Mouse (Mus musculus) midbrain, postnatal 0 days (tissue): ENCODE measurements around the gene Orai2. TPM values are rescaled to one million over a fixed set of nuclear protein-coding genes. Genes with fewer than 3 reads are reported as not detected.
"Not testable (repeated sequence)": the region's sequence is repeated elsewhere in the genome, so short reads cannot be mapped to it uniquely, and the experiment has no call there.

Experiments
- ATAC-seq: fragments of 200-750 bp; cut with Nextera tagmentation; 2 replicates; pipeline ENCODE4 v1.8.0; 2017; ENCODE audit warnings: moderate number of reproducible peaks, mild to moderate bottlenecking, moderate TSS enrichment, moderate library complexity; ENCODE audit not compliant: low FRiP score
- DNase-seq: peaks from one replicate; pipeline ENCODE4 v3.0.0-alpha.2; 2015; ENCODE audit warnings: low spot score
- H3K27ac ChIP-seq: fragments of 300-500 bp; sonication (generic); 2 replicates; pipeline ENCODE4 v1.5.1; 2014; ENCODE audit warnings: low read depth, mild to moderate bottlenecking, low read length, mixed read lengths
- H3K27me3 ChIP-seq: fragments of 300-500 bp; sonication (generic); 2 replicates; pipeline ENCODE4 v1.6.1; 2014; ENCODE audit warnings: low read length, control low read depth, mixed read lengths; ENCODE audit not compliant: insufficient read depth
- H3K36me3 ChIP-seq: fragments of 300-500 bp; sonication (generic); 2 replicates; pipeline ENCODE4 v1.6.1; 2014; ENCODE audit warnings: low read length, control low read depth, mixed read lengths; ENCODE audit not compliant: insufficient read depth
- H3K4me1 ChIP-seq: fragments of 300-500 bp; sonication (generic); 2 replicates; pipeline ENCODE4 v1.6.1; 2014; ENCODE audit warnings: mild to moderate bottlenecking, control low read depth, antibody characterized with exemption, low read length, mixed read lengths; ENCODE audit not compliant: insufficient read depth
- H3K4me2 ChIP-seq: fragments of 300-500 bp; sonication (generic); 2 replicates; pipeline ENCODE4 v1.6.1; 2014; ENCODE audit warnings: low read depth, mild to moderate bottlenecking, low read length, mixed read lengths; ENCODE audit not compliant: poor library complexity, severe bottlenecking
- H3K4me3 ChIP-seq: fragments of 300-500 bp; sonication (generic); 2 replicates; pipeline ENCODE4 v1.5.1; 2014; ENCODE audit warnings: low read depth, mild to moderate bottlenecking, low read length, moderate library complexity
- H3K9ac ChIP-seq: fragments of 300-500 bp; sonication (generic); replicated peaks from 2 replicates; pipeline ENCODE4 v1.6.1; 2014; ENCODE audit warnings: mild to moderate bottlenecking, low read length, moderate library complexity, mixed read lengths; ENCODE audit not compliant: poor library complexity, severe bottlenecking
- H3K9me3 ChIP-seq: fragments of 300-500 bp; sonication (generic); 2 replicates; pipeline ENCODE4 v1.6.1; 2016; ENCODE audit warnings: low read length, control low read depth
- CTCF ChIP-seq: IDR thresholded peaks from 2 replicates; pipeline ENCODE4 v1.5.1; 2016; ENCODE audit warnings: antibody characterized with exemption, mild to moderate bottlenecking
- WGBS: fragments of 180-500 bp; shearing (Covaris S2); extraction: QIAGEN DNeasy Blood & Tissue Kit; methylation state at CpG from one replicate; pipeline ENCODE4 v1.1.7; 2014; 5-methylcytosine and 5-hydroxymethylcytosine counted together
- polyA plus RNA-seq: library from polyadenylated mRNA; unstranded; fragments of >200 nt; fragmentation: Nextera tagmentation; extraction: Ambion mirVana; gene quantifications from 2 replicates; pipeline ENCODE4 v1.2.1, GENCODE M21; 2015
- total RNA-seq: library from RNA; depleted of rRNA; stranded (reverse); fragments of >200 nt; gene quantifications from 2 replicates; pipeline ENCODE4 v1.2.3, GENCODE M21; 2014

The Orai2 gene
- total and polyA plus RNA-seq, 2 experiments from 2014 or later, result 68.8 to 136 TPM

DNA sequence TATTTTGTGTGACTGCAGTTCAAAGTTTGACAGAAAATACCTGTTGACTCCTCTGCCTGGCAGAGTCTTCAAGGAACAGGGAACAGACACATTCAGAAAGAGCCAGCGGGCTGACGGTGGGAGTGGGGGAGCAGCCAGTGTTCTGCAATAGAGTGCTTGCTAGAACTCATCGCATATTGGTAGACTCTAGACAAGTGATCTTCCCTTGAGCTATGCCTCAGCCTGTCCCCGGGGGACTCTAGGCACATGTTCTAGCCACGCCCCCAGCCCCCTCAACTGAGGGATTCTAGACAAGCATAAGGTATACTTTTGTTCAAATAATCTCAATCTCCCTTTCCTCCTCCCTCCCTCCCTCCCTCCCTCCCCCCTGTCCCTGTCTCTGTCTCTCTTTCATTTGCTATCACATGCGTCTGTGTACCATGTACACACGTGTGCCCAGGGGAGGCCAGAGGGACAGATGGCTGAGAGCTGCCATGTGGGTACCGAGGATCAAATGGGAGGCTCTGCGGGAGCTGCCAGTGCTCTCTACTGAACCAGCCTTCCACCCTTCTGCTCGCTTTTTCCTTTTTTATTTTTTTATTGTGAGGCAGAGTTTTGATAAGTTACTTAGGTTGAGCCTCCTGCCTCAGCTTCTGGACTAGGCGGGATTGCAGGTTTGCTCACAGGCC is 6.6 kb downstream of the Orai2 start:
- H3K9ac ChIP-seq, result no peak overlapping the region
- H3K36me3 ChIP-seq, result peaks cover 26% of the 10 kb centered on the region
- ATAC-seq (no peak), DNase-seq (peak; percentile 71)
- no peak overlapping the region for H3K4me2 ChIP-seq
- no peaks in the 10 kb centered on the region for H3K4me1 ChIP-seq
- H3K9me3 ChIP-seq, result no peaks in the 10 kb centered on the region
- 65% methylated on average over 11 of the region's 11 CpGs for WGBS
- no peak overlapping the region for H3K27ac ChIP-seq
- no peak overlapping the region for H3K4me3 ChIP-seq
- TF ChIP-seq CTCF, result no peak
- H3K27me3 ChIP-seq, result no peaks in the 10 kb centered on the region

DNA sequence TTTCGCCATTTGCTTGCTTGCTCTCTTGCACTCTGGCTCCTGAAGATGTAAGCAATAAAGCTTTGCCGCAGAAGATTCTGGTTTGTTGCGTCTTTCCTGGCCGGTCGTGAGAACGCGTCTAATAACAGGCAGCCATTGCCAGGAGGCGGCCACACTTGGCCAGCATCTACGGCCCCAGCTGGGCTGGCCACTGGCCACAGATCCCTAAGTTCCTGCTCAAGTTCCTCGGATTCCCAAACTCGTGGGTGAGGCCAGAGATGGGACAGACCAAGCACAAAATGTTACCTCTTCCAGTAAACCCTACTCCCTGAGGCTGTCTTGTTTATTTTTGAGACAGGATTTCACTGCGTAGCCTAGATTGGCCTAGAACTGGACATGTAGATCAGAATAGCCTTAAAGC is 10.4 kb downstream of the Orai2 start:
- not testable (repeated sequence) for H3K9me3 ChIP-seq, H3K4me2 ChIP-seq, H3K4me1 ChIP-seq, H3K9ac ChIP-seq, H3K27ac ChIP-seq, H3K27me3 ChIP-seq, H3K4me3 ChIP-seq, DNase-seq, ATAC-seq
- H3K36me3 ChIP-seq, result peaks cover 17% of the 10 kb centered on the region; the same call in 1 of the 2 replicates
- WGBS, result 91% methylated on average over 10 of the region's 12 CpGs

GRCm38 (mm10) chr5:136155399-136155798 is 15.1 kb downstream of the Orai2 start:
- ATAC-seq (no peak), DNase-seq (no peak)
- Histone ChIP-seq H3K4me3 (no peak overlapping the region), H3K4me2 (no peak overlapping the region), H3K36me3 (peaks cover 7% of the 10 kb centered on the region; the same call in 1 of the 2 replicates), H3K4me1 (no peaks in the 10 kb centered on the region), H3K9ac (no peak overlapping the region), H3K9me3 (no peaks in the 10 kb centered on the region), H3K27me3 (no peaks in the 10 kb centered on the region), H3K27ac (no peak overlapping the region)
- WGBS, result 92% methylated on average over 5 of the region's 5 CpGs
- no peak for TF ChIP-seq CTCF

DNA sequence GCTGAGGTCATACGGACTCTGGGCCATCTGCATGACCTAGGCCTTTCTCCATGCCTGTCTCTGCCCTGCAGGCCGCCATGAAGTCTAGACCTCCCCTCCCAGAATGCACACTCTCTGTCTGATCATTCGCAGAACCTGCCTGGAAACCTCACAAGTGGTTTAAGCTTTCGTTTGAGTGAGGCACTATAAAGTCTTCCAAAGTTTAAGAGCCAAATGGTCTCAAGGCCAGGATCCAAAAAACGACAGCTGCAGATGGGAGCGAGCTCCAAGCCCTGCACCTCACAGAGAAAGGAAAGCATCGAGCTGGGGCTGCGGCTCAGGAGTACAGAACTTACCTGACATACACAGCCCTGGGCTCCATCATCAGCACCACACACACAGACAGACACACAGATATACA is 18.1 kb downstream of the Orai2 start:
- ATAC-seq (no peak), DNase-seq (no peak)
- no peak overlapping the region for H3K9ac ChIP-seq
- no peaks in the 10 kb centered on the region for H3K9me3 ChIP-seq
- no peaks in the 10 kb centered on the region for H3K27me3 ChIP-seq
- H3K27ac ChIP-seq, result no peak overlapping the region
- no peaks in the 10 kb centered on the region for H3K4me1 ChIP-seq
- H3K4me2 ChIP-seq, result no peak overlapping the region
- no peak overlapping the region for H3K4me3 ChIP-seq
- 0 out of 2 replicates have a peak, but pooled peaks cover 4% of the 10 kb centered on the region for H3K36me3 ChIP-seq
- WGBS, result 81% methylated on average over 8 of the region's 8 CpGs
- TF ChIP-seq CTCF, result no peak

DNA sequence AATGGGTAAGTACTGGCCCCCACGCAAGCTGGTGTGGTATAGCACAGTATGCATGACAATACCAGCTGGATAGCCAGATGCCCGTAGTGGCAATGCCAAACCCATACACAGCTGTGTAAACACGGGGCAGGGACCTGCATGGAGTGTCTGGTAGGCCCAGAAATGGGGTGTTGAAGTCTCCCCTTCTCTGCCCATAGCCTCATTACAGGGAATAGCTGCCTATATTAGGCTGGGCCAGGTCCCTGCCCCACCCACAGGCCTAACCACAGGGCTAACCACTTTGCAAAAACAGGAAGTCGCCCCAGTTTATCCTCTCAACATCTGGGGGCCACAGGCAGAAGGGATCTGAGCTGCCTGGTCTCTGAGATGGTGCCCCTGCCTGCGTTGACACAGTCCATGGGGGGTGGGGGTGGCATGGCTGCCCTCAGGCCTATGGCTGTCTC is 21.4 kb downstream of the Orai2 start:
- H3K27me3 ChIP-seq, DNase-seq, H3K4me1 ChIP-seq, H3K27ac ChIP-seq, H3K4me2 ChIP-seq, H3K36me3 ChIP-seq, H3K9me3 ChIP-seq, H3K4me3 ChIP-seq, ATAC-seq, H3K9ac ChIP-seq: not testable (repeated sequence)
- WGBS, result 78% methylated on average over 5 of the region's 5 CpGs

DNA sequence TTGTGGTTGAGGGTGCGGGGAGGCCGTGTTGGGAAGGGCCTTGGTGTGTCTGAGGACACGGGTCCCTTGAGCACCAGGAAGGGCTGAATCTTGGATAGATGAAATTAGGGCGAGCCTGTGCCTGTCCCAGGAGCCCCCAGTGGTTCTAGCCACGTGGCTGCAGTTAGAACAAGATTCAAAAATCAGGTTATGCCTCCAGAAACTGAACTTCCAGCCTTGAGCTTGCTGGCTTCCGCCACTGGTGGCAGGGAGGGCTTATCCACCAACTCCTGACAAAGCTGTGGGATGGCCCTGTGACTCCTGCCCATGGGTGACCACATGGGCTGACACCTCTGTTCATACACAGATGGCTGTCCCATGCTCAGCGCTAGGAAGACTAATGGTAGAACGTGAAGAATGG is 22.8 kb downstream of the Orai2 start:
- no peaks in the 10 kb centered on the region for H3K9me3 ChIP-seq
- no peaks in the 10 kb centered on the region for H3K36me3 ChIP-seq
- H3K27me3 ChIP-seq, result no peaks in the 10 kb centered on the region
- no peak overlapping the region for H3K9ac ChIP-seq
- DNase-seq, result no peak
- no peak overlapping the region for H3K27ac ChIP-seq
- no peak for ATAC-seq
- no peaks in the 10 kb centered on the region for H3K4me1 ChIP-seq
- H3K4me3 ChIP-seq, result no peak overlapping the region
- WGBS, result 67% methylated on average over 8 of the region's 8 CpGs
- TF ChIP-seq CTCF, result no peak
- H3K4me2 ChIP-seq, result no peak overlapping the region
